Mouse (Mus musculus) T-helper 17 cell (primary cell): Measurements from ENCODE around the gene Traf3ip1.
"Not testable (repeated sequence)": the region's sequence is repeated elsewhere in the genome, so short reads cannot be mapped to it uniquely, and the experiment has no call there.

Experiments
- in situ Hi-C, 2 experiments: fragments of 300-600 bp; cut with MboI, MseI; formaldehyde crosslinking; loops; 1 replicate in 1 of 2; 2 replicates in 1 of 2; pipeline ENCODE4 v1.15.1; 2025; ENCODE audit warnings: high pct_unique_total_duplicates in 2 of 2

The Traf3ip1 gene

DNA sequence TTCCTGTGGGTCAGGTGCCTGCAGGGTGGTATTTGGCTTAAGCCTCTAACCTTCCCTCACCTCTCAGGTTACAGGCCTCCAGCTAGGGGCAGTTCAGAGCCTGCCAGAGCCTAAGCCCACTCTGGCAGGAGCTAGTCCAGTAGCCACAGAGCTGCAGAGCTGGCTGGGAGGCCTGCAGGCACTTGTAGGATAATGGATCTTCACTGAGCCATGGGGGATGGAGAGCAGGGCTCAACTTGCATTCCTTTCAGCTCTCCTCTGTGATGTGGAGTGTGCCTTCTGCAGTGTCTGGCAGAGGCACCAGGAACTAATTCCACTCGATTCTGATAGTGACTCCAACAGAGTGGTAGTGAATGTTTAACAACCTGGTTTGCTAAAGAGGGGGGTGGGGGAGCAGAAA, 29.2 kb upstream of the Traf3ip1 start:
- in situ Hi-C loops: no loop called here

DNA sequence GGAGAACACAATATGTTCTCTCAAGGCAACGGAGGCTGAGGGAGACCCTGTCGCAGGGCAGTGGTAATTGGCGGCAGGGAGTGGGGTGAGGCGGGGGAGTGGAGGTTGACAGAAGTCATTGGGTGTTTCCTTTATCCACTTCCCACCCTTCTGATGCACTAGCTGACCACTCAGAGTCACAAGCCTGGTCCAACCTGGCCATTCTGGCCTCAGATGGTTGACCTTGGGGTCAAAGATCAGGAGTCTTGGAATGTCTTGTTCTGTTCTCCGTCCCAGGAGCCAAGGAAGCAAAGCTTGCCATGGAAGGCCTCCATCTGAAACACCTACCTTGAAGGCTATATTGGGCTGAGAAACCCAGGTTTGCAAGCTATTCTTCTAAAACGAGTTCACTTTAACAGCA, 28.3 kb upstream of the Traf3ip1 start:
- in situ Hi-C loops: no loop called here

DNA sequence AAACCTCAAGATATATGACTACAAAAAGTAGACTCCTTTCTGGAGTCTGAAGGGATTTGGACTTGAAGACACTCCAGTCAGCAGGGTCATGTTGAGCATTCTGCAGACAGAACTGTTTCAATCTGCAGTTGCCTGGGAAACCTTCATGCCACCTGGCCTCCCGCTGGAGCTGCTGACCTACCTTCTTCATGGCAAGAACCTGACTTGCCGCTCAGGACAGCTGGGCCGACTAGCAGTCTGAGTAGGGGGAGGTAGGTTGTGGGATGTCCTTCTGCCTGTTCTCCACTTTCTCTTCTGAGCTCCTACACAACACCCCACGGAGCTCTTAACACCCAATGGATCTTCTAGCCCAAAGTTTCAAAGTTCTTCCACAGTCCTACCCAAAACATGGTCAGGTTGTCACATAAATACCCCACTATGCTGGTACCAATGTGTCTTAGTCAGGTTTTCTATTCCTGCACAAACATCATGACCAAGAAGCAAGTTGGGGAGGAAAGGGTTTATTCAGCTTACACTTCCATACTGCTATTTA, 24.5 kb upstream of the Traf3ip1 start:
- in situ Hi-C loops: no loop called here

DNA sequence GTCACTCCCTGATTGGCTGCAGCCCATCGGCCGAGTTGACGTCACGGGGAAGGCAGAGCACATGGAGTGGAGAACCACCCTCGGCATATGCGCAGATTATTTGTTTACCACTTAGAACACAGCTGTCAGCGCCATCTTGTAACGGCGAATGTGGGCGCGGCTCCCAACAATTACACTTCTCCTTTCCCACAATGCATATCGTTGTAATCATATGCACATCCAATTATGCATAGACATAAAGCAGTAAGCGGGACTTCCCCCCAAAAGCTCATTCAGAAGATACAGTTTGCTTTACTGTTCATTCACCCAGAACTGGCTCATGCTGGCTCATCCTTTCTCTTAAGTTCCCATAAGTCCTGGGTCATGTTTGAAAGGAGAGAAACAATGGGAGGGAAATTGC, 16.3 kb upstream of the Traf3ip1 start:
- in situ Hi-C loops: not testable (repeated sequence)

DNA sequence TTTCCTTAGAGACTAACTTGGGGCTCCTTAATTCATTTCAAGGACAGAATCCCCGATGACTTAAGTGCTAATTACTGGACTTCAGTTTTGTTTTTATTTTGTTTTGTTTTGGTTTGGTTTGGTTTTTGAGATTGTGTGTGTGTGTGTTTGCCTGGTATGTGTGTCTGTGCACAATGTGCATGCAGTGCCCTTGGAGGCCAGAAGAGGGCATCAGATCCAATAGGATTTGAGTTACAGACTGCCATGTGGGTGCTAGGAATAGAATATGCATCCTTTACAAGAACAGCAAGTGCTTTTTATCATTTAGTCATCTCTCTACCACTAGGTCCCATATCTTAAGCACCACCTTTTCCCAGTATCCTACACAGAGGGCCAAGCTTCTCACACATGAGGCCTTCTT, 15.5 kb upstream of the Traf3ip1 start:
- in situ Hi-C loops: no loop called here

DNA sequence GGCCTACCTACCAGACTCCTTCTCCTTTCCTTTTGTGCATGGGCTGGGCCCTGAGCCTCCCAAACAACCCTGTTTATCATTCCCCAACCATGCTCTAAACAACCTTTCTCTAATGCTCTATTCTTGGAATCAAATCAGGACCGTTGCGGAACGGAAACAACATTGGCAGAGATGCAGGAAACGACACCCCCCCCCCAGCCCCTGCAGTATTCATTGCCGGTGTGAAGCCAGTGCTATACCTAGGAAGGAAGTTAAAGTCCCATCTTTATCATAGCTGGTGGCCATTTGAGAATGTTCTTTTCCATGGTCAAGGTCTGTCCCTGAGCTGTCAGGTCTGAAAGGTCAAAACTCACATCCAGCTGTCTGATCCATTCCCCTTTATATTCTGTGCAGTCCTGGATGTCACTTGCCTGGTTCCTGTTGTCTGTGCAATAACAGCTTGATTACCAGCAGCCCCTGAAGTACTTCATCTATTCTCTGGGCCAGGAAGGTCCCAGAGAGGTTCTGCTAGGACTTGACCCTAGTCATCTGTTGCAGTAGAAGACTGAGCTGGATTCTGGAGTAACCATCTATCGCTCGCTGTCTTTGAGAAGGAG, 11.7 kb upstream of the Traf3ip1 start:
- in situ Hi-C loops: loop anchor here in 1 of 2 experiments (5.0 kb wide), 1 partner anchor 55 kb away; no protein-coding TSS in a partner anchor

DNA sequence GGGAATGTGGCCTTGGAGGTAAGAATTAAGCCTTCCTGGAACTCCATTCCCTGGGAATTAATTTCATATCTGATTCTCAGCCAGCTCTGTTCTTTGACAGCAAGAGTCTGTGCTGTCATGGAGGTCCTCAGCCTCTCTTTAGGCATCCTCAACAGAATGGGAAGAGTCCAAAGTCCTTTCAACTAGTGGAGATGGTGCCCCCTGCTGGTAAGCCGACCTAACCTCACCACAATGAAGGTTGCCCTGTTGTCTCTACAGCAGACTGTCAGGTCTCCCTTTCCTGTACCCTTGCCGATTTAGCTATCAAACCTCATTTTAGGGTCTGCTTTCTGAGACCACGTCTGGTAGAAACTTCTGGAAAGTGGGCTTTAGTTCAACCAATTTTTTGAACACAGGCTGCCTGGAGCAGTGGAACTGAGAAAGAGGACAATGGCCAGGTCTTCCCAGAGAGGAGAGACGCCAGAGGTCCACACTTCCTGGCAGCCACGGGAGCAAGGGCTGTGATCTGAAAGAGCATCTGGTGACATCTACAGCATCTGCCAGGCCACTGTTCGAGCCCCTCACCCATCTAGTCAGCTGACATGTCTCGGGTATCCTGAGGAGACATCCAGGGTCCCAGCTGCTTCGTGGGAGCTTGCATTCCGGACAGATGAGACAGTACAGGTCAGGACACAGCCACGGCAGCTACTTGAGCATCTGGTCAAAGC, 11.0 kb upstream of the Traf3ip1 start:
- in situ Hi-C loops: loop anchor here in 1 of 2 experiments (5.0 kb wide), 1 partner anchor 56 kb away; no protein-coding TSS in a partner anchor

DNA sequence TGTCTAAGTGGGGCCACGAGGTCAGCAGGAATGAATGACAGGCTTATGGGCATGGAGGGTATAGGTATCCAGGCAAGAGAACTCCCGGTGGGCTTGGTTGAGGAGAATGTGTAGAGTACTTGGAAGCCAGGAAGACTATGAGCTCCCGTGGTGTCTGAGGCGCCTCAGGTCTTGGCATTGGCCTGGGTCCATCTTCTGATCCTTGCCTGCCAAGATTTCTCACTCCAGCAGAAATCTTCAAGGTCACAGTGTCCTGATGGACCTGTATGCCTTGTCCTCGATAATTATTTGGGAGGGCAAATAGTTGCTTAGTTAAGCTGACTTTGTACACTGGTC, 10.5 kb upstream of the Traf3ip1 start:
- in situ Hi-C loops: loop anchor here in 1 of 2 experiments (5.0 kb wide), 1 partner anchor 57 kb away; no protein-coding TSS in a partner anchor

DNA sequence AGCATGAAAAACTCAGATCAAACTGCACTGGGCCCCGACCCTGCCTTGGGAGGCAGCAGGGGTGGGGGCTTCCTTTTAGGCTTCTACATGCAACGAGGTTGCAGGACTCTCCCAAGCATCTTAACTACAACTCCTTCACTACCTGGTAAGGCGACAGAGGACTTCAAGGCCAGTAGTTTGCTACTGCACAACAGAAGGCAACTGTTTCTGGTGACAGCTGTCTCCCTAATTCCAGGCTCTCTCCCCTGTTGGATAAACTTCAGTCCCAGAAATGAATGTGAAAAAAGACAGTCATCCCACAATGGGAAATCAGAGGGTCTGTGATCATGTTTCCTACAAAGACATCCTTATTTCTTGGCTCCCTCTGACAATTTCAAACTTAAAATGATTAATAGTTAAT, 9.0 kb upstream of the Traf3ip1 start:
- in situ Hi-C loops: loop anchor here in 1 of 2 experiments (5.0 kb wide), 1 partner anchor 48 kb away; no protein-coding TSS in a partner anchor

DNA sequence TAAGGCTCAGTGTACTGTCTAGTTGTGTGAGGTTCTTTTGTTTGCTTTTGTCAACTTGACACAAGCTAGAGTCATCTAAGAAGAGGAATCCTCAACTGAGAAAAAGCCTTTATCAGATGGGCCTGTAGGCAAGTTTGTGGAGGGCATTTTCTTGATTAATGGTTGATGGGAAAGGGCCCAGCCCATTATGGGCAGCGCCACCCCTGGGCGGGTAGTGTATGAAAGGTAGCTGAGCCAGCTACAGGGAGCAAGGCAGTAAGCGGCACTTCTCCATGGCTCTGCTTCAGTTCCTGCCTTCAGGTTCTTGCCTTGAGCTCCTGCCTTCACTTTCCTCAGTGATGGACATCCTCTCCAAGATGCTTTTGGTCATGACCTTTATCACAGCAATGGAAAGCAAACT, 8.3 kb upstream of the Traf3ip1 start:
- in situ Hi-C loops: loop anchor here in 1 of 2 experiments (5.0 kb wide), 1 partner anchor 49 kb away; no protein-coding TSS in a partner anchor

DNA sequence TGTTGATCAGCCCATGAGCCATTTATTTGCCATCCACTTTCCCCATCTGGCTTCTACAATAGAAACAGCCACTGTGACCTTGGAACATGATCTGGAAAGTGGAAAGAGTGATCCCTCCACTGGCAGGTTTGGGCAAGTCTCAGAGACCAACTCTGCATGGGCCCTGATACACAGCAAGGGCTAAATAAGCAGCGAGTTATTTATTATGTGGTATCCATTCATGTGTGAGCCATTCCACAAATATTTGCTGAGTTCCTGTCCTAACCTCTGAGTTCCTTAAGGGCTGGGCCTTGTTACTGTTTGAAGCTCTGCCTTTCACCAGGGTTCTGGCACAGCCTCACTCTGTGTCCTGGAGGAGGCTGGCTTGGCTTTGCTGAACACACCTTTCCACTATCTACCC, 4.1 kb upstream of the Traf3ip1 start:
- in situ Hi-C loops: no loop called here

DNA sequence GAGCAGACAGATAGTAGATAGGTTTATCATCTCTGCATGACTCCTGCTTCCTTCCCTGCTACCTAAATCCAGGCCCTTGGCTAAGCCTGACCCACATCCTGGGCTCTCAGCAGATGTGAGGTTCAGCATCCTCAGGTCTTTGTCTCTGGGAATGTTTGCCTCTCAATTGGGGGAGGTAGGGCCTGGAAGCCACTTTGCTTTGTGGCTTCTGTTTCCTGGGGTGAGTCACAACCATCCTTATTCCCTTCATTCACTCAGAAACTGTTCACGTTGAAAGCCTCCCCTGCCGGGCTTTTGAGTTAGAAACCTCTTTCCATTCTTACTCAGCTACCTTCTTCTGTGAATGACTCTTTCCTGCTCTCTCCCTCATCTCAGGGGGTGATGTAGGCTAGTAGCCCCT, 1.7 kb upstream of the Traf3ip1 start:
- in situ Hi-C loops: no loop called here

DNA sequence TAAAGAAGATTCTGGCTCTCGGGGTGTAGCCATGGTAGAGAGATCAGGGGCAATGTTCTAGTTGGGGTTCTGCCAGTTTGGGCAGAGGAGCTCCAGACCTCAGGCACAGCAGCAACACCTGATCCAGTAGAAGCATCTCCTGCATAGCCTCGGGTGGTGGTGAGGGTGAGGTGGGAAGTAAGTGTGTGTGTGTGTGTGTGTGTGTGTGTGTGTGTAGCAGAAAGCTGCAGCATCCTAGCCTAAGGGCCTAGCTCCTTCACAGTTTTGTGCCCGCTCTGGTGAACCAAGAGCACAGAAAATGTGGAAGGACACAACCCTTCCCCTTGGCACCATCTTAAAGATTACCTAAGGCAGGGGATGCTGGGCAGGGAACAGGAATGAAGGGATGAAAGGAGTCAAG, 509 bp upstream of the Traf3ip1 start:
- in situ Hi-C loops: no loop called here

DNA sequence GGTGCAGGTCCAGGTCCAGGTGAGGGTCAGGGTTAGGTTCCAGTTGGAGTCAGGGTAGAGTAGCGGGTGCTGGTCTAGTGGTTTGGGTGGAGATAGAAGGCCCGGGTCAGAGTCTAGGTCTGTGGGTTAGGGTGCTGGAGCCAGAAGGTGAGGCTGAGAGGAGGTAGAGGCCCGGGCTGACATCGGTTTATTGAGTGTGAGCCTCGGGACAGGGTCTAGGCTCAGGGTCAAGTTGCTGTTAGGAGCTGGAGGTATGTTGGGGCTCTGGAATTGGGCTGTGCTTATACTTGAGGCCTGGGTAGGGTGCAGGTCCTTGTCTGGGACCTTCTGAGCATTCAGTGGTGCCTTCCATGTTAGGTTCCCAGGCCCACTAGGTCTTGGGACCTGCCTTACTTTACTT, 874 bp downstream of the Traf3ip1 start:
- in situ Hi-C loops: no loop called here

DNA sequence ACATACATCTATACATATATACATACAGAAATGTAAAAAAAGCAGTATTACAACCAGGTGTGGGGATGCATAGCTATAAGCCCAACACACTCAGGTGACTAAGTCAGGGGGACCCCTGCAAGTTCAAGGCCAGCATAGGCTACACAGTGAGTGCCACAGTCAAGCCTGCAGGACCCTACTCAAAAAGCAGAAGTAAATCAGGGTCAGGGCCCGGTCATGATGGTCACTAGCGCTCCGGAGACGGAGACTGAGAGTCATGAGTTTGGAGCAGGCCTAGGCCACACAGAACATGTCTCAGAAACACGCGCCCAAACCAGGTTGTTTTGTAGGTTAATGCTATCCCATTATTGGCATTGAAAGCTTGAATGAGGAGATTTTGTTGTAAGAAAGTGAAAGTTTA, 4.1 kb downstream of the Traf3ip1 start:
- in situ Hi-C loops: no loop called here

DNA sequence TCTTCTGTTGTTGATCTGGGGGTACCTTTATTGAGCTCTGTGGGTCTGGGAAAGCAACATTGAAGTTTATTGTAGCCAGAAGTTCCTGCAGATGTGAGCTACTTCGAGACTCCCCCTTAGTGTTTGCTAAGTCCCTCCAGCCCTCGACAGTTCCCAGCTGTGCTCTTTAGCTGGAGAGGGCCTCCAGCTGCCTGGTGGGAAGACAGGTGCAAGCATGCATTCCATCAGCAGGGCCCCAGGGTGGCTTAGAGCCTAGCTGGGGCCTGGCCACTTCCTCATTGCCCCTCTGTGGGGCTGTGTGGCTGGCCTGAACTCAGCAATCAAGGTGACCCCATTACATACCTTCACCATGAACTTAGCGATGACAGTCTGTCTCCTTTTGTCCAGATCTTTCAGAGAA, 10.2 kb downstream of the Traf3ip1 start:
- in situ Hi-C loops: no loop called here

DNA sequence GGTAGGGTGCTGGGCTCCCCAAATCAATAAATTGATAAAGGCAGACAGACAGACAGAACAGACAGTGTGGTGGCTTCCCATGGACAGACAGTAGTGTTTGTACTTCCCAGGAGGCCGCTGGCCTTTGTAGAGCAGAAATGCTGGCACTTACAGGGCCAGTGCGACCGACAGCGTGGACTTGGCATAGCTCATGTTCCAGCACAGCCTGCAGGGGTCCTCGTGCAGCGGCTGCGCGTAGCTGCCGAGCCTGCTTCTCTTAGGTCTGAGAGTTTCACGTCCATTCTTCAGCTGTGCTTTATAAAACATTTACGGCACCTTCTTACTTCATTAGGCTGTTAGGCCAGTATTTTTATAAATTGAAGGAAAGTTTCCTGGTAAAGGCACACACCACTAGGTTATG, 20.5 kb downstream of the Traf3ip1 start:
- in situ Hi-C loops: no loop called here

DNA sequence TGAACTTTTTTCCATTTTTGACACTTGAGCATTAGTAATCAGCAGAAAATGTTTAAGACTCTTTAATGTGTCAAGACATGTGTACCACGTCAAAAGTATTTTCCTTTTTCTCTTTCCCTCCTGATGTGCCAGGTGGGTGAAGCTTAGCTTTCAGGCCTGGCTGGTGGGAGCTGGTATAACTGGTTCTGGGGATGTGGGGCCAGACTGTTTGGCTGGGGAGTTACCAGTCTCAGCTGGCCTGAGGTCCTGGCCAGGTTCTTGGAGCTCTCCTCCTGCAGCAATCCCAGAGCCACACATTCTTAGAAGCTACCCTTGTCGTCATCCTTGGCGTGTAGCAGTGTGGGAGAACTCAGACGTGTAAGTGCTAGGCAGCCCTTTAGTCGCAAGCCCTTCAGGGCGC, 21.2 kb downstream of the Traf3ip1 start:
- in situ Hi-C loops: no loop called here

DNA sequence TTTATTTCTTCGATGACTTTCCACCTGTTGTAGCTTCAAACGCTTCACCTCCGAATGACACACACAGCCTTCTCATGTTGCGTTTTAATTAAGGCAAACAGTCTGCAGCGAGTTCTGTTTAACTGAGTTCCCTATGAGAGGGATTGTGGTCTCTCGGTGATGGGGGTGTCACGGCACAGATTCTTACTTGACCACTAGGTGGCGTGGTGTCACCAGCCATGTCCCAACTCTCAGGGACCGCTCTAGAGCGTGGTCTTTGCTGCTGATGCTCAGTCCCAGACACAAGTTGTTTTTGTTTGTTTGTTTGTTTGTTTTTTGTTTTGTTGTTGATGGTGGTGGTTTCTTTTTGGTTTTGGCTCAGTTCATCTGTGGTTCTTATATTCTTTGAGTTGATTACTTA, 29.3 kb downstream of the Traf3ip1 start:
- in situ Hi-C loops: no loop called here

DNA sequence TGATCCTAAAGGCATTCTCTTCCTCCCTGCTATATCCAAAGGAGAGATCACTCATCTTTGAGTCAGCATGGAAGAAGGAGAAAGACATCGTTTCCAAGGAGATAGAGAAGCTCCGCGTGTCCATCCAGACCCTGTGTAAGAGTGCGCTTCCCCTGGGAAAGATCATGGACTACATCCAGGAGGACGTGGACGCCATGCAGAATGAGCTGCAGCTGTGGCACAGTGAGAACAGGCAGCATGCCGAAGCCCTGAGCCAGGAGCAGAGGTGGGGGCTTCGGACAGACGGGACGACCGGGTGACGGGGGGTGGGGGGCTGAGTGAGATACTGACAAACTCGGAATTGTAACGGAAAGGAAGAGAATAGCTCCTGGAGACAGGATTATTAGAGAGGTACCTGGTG, 31.4 kb downstream of the Traf3ip1 start:
- in situ Hi-C loops: no loop called here

DNA sequence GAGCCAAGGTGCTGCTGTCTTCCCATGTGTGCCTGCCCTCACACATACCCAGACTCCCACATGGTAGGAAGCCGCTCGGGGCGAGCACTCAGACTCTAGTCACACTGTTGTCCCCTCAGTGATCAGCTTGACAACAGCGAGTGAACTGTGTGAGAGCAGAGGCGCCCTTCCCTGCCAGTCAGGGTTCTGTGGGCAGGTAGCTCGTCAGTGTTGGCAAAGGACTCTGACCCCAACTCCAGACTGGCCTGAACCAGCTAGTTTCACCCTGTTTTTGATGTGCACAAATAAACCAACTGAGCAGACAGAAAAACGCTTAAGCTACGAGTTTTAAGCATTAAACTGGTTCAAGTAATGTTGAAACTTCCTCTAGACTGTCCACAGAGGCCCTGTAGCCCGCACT, 35.7 kb downstream of the Traf3ip1 start:
- in situ Hi-C loops: no loop called here

DNA sequence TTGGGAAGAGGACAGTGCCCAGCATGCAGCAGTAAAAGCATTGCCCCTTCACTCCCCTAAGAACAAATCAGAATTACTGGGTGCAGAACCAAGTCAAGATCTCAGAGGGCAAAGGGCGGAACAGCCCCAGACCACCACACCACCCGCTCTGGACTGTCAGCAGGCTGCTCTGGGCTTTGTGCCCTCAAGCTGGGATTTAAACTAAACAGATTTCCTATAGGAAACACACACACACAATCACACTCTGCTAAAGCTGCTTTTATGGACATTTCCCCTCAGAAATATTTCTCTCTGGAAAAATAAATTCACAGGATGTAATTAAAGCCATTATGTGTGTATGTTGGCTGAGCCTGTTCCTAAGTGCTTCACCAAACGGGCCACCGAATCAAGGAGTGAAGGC, 37.8 kb downstream of the Traf3ip1 start:
- in situ Hi-C loops: no loop called here

DNA sequence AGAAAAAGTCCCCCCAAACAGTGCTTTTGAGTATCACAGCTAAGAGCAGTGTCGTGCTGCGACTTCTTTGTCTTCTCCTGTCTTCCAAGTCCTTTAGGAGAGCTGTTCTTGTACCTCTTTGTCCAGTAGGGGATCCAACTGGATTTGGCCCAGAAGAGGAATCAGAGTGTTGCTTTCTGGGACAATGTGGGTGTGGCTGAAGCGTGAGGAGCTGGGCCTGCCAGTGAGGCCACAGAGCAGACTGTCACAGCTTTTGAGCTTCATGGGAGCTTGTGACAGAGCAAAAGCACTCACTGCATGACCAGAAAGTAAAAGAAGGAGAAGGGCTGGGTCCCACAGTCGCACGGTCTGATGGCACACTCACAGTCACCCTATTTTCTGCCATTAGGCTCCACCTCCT, 38.4 kb downstream of the Traf3ip1 start:
- in situ Hi-C loops: no loop called here
